Mouse (Mus musculus) heart, embryonic 14.5 days (tissue): ENCODE data around the gene Sbno1. TPM values are rescaled to one million over a fixed set of nuclear protein-coding genes. Genes with fewer than 3 reads are reported as not detected.

Experiments used
- ATAC-seq: fragments of 200-750 bp; cut with Nextera tagmentation; 2 replicates; pipeline ENCODE4 v1.8.0; 2017; ENCODE audit warnings: low read depth, moderate TSS enrichment; ENCODE audit not compliant: insufficient number of reproducible peaks, insufficient read depth, low FRiP score
- H3K27ac ChIP-seq, 2 experiments: fragments of 200-500 bp in 1 of 2; fragments of 300-500 bp in 1 of 2; sonication (generic) in 1 of 2; replicated peaks in 1 of 2; 2 replicates each; pipeline ENCODE4 v1.5.1; 2012 to 2014; ENCODE audit warnings: low read depth in 2 of 2, low read length in 2 of 2, control low read depth in 1 of 2, mild to moderate bottlenecking in 1 of 2, mixed read lengths in 1 of 2; ENCODE audit not compliant: control insufficient read depth in 1 of 2, insufficient read depth in 1 of 2
- H3K27me3 ChIP-seq: fragments of 300-500 bp; sonication (generic); 2 replicates; pipeline ENCODE4 v1.6.1; 2014; ENCODE audit warnings: mild to moderate bottlenecking, low read length, control low read depth; ENCODE audit not compliant: control insufficient read depth, insufficient read depth
- H3K36me3 ChIP-seq: fragments of 300-500 bp; sonication (generic); 2 replicates; pipeline ENCODE4 v1.6.1; 2014; ENCODE audit warnings: mild to moderate bottlenecking, control low read depth, low read length, mixed read lengths; ENCODE audit not compliant: control insufficient read depth, insufficient read depth
- H3K4me1 ChIP-seq, 2 experiments: fragments of 200-500 bp in 1 of 2; fragments of 300-500 bp in 1 of 2; sonication (generic) in 1 of 2; 2 replicates each; pipeline ENCODE4 v1.6.1; 2012 to 2014; ENCODE audit warnings: low read length in 2 of 2, control low read depth in 1 of 2, mixed read lengths in 1 of 2; ENCODE audit not compliant: control insufficient read depth in 2 of 2, insufficient read depth in 2 of 2
- H3K4me2 ChIP-seq: fragments of 300-500 bp; sonication (generic); 2 replicates; pipeline ENCODE4 v1.6.1; 2014; ENCODE audit warnings: mild to moderate bottlenecking, low read length
- H3K4me3 ChIP-seq, 2 experiments: fragments of 200-500 bp in 1 of 2; fragments of 300-500 bp in 1 of 2; sonication (generic) in 1 of 2; 2 replicates each; pipeline ENCODE4 v1.5.1; 2012 to 2014; ENCODE audit warnings: low read length in 2 of 2, mild to moderate bottlenecking in 2 of 2, control low read depth in 1 of 2, low read depth in 1 of 2, moderate library complexity in 1 of 2; ENCODE audit not compliant: control insufficient read depth in 1 of 2, insufficient read depth in 1 of 2
- H3K9ac ChIP-seq: fragments of 300-500 bp; sonication (generic); 2 replicates; pipeline ENCODE4 v1.6.1; 2014; ENCODE audit warnings: mild to moderate bottlenecking, low read length
- H3K9me3 ChIP-seq: fragments of 300-500 bp; sonication (generic); 2 replicates; pipeline ENCODE4 v1.6.1; 2016; ENCODE audit warnings: low read length, control low read depth; ENCODE audit not compliant: control insufficient read depth
- WGBS: fragments of 180-500 bp; shearing (Covaris S2); extraction: QIAGEN DNeasy Blood & Tissue Kit; methylation state at CpG from one replicate; pipeline ENCODE4 v1.1.7; 2014; 5-methylcytosine and 5-hydroxymethylcytosine counted together
- polyA plus RNA-seq: library from polyadenylated mRNA; unstranded; fragments of >200 nt; fragmentation: Nextera tagmentation; extraction: Ambion mirVana; gene quantifications from 2 replicates; pipeline ENCODE4 v1.2.1, GENCODE M21; 2014

The Sbno1 gene
- polyA plus RNA-seq, result 67.3 and 68.1 TPM in 2 replicates

DNA sequence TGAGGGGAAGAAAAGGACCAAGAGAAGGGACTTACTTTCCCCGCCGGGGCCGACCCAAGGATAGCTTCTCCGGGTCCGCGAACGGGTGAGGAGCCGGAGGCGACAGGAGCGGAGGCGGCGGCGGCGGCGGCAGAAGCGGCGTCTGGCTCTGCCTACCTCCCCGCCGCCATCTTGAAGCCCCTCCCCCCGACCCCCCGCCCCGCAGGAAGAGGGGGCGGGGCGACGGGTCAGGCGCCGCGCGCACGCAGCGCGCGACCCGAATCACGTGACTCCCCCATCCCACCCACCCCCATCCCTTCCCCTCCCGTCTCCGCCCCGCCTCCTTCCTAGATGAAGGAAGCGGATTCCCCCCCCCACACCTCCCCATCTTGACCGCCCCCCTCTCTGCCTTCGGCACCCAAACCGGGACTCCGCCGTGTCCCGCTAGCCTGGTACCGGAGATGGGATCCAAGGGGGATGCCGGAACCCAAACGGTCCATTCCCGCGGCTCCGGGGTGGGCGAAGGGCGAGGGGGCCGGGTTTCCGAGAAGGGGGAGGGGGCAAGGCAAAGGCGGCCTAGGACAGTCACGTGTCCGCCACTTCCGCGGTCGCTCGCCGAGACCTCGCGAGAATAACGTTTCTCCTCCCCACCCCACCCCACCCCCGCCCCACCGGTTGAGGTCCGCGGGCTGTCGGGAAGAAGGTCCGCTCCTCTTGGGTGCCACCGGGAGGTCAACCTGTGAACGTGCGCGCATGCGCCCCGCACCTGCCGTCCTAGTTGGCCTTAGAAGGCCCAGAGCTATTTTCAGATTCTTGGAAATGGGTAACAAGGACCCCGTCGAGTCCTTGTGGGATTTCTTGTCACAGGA lies at the start of gene Sbno1:
Sbno1 (minus strand) TSS at position 590 of the 848 bp plus-strand sequence.
- Histone ChIP-seq H3K4me1 (peaks cover 0 to 14% of the 10 kb centered on the region in 2 experiments; a peak in 2 of 4 replicates), H3K27me3 (no peaks in the 10 kb centered on the region), H3K9ac (peak within 1 kb of the TSS; percentile 91), H3K36me3 (peaks cover 8% of the 10 kb centered on the region; the same call in 1 of the 2 replicates), H3K4me3 (peak within 1 kb of the TSS; percentile 68 to 91), H3K4me2 (peak within 1 kb of the TSS; percentile 92), H3K27ac (peak within 1 kb of the TSS; percentile 85 to 89), H3K9me3 (no peaks in the 10 kb centered on the region)
- peak; percentile 93 for ATAC-seq
- under 1% methylated on average over 59 of the region's 81 CpGs for WGBS

DNA sequence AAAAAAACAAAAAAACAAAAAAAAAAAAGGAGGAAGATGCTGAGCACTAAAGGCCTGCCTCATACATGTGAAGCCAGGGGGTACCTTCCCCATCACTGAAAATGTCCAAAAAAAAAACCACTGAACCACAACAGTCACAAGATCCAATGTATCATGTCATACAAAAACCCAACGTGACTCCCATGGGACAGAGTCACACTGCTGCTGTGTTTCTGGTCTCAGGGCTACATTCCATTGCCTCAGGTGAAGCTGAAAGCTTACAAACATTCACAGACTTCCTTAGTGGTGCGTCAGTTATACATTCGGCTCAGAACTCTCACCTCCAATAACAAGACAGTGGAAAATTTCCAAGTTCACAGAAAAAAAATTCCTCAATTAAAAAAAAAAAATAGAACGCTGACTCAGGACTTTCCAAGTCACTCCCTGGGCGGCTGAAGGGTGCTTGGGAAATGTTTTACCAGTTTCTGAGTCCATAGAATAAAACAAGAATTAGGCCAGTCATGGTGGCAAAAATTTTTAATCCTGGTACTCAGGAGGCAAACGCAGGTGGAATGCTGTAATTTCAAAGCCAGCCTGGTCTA lies 44.9 kb upstream of the Sbno1 start:
- WGBS, result 78% methylated on average over 6 of the region's 6 CpGs
- no peak overlapping the region for H3K27ac ChIP-seq
- H3K4me3 ChIP-seq, result no peak overlapping the region
- H3K4me1 ChIP-seq, result peaks cover 0 to 4% of the 10 kb centered on the region in 2 experiments; a peak in 2 of 4 replicates
- no peak for ATAC-seq
- H3K36me3 ChIP-seq, result peaks cover 25% of the 10 kb centered on the region
- no peaks in the 10 kb centered on the region for H3K9me3 ChIP-seq
- no peaks in the 10 kb centered on the region for H3K27me3 ChIP-seq
- H3K4me2 ChIP-seq, result no peak overlapping the region
- no peak overlapping the region for H3K9ac ChIP-seq

DNA sequence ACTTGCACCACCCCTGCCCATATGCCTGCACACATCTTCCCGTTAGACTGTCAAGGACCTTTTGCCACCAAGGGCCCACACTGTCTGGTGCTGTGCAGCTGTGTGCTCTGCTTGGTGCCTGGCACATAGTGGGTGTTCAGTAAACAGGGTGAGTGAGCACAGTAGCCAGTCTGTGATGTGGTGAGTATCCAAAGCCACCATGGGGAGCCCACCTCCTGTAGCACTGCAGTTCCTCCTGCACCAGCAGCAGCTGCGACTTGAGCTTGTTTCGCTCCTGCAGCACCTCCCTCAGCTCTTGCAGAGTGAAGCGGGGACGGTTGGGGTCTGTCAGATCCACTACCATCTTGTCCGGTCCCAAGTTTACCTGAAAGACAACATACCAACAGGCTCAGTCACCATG lies 43.7 kb upstream of the Sbno1 start:
- ATAC-seq, result no peak
- Histone ChIP-seq H3K27ac (no peak overlapping the region), H3K36me3 (peaks cover 25% of the 10 kb centered on the region), H3K27me3 (no peaks in the 10 kb centered on the region), H3K4me3 (no peak overlapping the region), H3K9ac (no peak overlapping the region), H3K4me1 (no peaks in the 10 kb centered on the region), H3K4me2 (no peak overlapping the region), H3K9me3 (no peaks in the 10 kb centered on the region)
- 88% methylated on average over 6 of the region's 6 CpGs for WGBS

DNA sequence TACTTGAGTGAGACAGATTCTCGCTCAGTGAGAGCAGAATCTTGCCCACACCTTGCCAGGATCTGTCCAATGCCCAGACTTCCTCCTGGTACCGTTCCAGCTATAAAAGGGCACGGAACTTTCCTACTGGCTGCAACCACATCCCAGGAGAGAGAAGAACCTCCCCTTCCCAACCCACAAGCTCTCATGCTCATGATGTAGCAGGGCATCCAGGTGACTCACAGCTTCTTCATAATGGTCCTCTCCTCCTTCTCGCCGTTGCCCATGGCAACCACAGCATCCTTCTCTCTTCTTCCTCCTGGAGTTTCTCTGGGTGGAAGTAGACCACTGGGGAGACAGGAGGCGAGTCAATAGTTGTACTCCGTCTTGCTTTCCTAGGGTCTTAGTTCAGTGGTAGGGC lies 42.6 kb upstream of the Sbno1 start:
- H3K4me2 ChIP-seq, result no peak overlapping the region
- no peaks in the 10 kb centered on the region for H3K4me1 ChIP-seq
- H3K27me3 ChIP-seq, result no peaks in the 10 kb centered on the region
- WGBS, result 87% methylated on average over 7 of the region's 7 CpGs
- H3K9me3 ChIP-seq, result no peaks in the 10 kb centered on the region
- no peak overlapping the region for H3K9ac ChIP-seq
- no peak for ATAC-seq
- no peak overlapping the region for H3K27ac ChIP-seq
- H3K36me3 ChIP-seq, result peaks cover 29% of the 10 kb centered on the region
- no peak overlapping the region for H3K4me3 ChIP-seq

DNA sequence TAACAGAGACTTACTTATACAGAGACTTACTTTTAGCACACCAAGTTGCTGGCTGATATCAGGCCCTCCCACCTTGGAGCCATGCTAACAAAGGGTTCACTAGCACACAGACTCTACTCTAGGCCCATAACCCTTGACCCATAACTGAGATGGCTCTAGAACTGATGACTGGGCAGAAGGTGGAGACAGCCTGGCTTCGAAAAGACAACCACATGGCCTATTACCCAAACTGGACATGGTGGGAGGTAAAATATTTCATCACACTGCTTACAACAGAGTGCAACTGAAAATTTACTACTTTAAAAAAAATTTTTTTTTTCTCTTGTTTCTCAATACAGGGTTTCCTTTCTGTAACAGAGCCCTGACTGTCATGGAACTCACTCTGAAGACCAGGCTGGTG lies 42.0 kb upstream of the Sbno1 start:
- no peak overlapping the region for H3K4me2 ChIP-seq
- H3K36me3 ChIP-seq, result peaks cover 34% of the 10 kb centered on the region
- H3K4me1 ChIP-seq, result no peaks in the 10 kb centered on the region
- H3K9ac ChIP-seq, result no peak overlapping the region
- no peaks in the 10 kb centered on the region for H3K27me3 ChIP-seq
- WGBS, result 83% methylated on average over 1 of the region's 1 CpGs
- no peak overlapping the region for H3K27ac ChIP-seq
- no peaks in the 10 kb centered on the region for H3K9me3 ChIP-seq
- no peak overlapping the region for H3K4me3 ChIP-seq
- ATAC-seq, result no peak

DNA sequence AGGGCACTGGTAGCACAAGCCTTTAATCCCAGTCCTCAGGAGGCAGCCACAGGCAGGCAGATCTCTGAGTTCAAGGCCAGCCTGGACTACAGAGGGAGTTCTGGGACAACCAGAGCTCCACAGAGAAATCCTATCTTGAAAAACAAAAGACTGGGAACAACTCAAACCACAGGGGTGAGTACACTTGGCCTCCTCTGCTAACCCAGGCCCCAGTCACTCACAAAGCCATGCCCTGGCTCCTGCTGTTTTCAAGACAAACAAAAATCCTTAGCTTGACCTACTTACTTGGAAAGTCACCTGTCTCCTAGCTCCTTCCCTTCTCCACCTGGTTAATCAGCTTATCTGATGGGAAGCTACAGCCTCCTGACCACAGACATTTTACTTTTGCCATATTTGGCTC lies 39.1 kb upstream of the Sbno1 start:
- Histone ChIP-seq H3K27ac (no peak overlapping the region), H3K9me3 (no peaks in the 10 kb centered on the region), H3K27me3 (no peaks in the 10 kb centered on the region), H3K4me3 (no peak overlapping the region), H3K9ac (no peak overlapping the region), H3K4me2 (no peak overlapping the region), H3K4me1 (no peaks in the 10 kb centered on the region), H3K36me3 (peaks cover 62% of the 10 kb centered on the region)
- ATAC-seq, result no peak

DNA sequence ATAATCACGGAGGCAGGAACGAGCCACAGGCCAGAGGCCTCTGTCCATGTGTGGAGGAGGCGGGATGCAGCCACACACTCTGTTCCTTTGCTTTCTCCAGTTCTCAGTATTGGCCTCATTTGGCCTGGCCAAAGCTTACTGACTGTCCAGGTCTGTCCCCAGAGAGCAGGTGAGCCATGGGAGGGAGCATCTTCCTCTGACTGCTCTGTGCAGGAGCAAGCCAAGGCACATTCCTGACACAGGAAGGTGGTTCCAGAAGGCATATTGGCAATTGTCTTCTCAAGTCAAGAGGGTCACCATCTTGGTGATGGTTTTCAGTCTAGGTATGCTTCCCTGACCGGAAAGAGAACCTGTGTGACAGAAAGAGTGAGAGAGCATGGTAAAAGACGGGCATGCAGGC lies 37.7 kb upstream of the Sbno1 start:
- H3K9me3 ChIP-seq, result no peaks in the 10 kb centered on the region
- H3K4me2 ChIP-seq, result no peak overlapping the region
- H3K27ac ChIP-seq, result no peak overlapping the region
- H3K4me1 ChIP-seq, result no peaks in the 10 kb centered on the region
- no peak for ATAC-seq
- WGBS, result 89% methylated on average over 5 of the region's 5 CpGs
- no peak overlapping the region for H3K4me3 ChIP-seq
- peaks cover 63% of the 10 kb centered on the region for H3K36me3 ChIP-seq
- H3K9ac ChIP-seq, result no peak overlapping the region
- H3K27me3 ChIP-seq, result no peaks in the 10 kb centered on the region
